Mouse (Mus musculus): ENCODE measurements around the gene Nt5c2. TPM values are rescaled to one million over a fixed set of nuclear protein-coding genes. Genes with fewer than 3 reads are reported as not detected.

Gene Nt5c2
- polyA plus RNA-seq, 1 experiment from 2014 or later: 47.4 TPM

DNA sequence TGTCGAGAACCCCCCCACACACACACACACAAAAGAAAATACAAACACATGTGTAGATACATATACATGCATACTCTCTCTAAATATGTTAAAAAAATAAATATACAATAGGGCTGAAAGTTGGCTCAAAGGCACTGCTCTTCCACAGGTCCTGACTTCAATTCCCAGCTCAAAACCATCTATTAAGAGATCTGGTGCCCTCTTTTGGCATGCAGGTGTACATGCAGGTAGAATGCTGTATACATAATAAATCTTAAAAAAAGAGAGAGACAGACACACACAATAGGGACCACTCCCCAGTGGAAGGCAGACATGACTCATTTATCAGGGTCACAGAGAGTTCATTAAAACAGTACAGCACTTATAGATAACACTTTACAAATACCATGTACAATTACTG lies 31.4 kb upstream of the Nt5c2 start:
- Histone ChIP-seq H3K36me3 (ENCODE audit: control insufficient read depth, insufficient read depth) (no peaks in the 10 kb centered on the region), H3K27ac (ENCODE audit: low read length) (no peak overlapping the region), H3K9me3 (replicated peaks; ENCODE audit: control insufficient read depth, low read length) (no peaks in the 10 kb centered on the region), H3K9ac (ENCODE audit: low read depth, low read length) (no peak overlapping the region), H3K4me1 (ENCODE audit: control insufficient read depth, low read depth, low read length) (peaks cover 15% of the 10 kb centered on the region), H3K4me2 (ENCODE audit: low read depth, low read length) (no peak overlapping the region), H3K27me3 (ENCODE audit: control insufficient read depth, insufficient read depth, low read depth, low read length) (no peaks in the 10 kb centered on the region), H3K4me3 (ENCODE audit: low read depth, low read length) (no peak overlapping the region)
- WGBS (ENCODE audit: insufficient replicate concordance): 59% methylated on average over 1 of the region's 1 CpGs
- ATAC-seq (ENCODE audit: low read depth): no peak

DNA sequence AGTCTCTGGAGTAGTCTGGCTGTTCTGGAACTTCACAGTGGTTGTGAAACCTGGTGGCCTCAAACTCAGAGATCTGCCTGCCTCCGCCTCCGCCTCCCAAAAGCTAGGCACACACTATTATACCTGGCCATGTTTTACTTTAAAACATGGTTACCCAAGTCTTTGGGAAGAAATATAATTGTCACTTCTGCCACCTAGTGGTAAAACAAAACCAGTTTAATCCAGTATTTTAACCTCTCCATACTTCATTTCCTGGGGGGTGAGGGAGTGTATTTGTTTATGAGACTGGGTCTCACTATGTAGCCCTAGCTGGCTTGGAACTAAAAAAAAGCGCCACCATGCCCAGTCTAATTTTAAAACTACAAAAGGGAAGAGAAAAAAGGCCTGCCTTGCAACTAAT lies 28.7 kb upstream of the Nt5c2 start:
- Histone ChIP-seq H3K36me3 (ENCODE audit: control insufficient read depth, insufficient read depth) (peaks cover 2% of the 10 kb centered on the region), H3K9ac (ENCODE audit: low read depth, low read length) (no peak overlapping the region), H3K4me2 (ENCODE audit: low read depth, low read length) (no peak overlapping the region), H3K4me3 (ENCODE audit: low read depth, low read length) (no peak overlapping the region), H3K9me3 (replicated peaks; ENCODE audit: control insufficient read depth, low read length) (no peaks in the 10 kb centered on the region), H3K27ac (ENCODE audit: low read length) (no peak overlapping the region), H3K27me3 (ENCODE audit: control insufficient read depth, insufficient read depth, low read depth, low read length) (no peaks in the 10 kb centered on the region), H3K4me1 (ENCODE audit: control insufficient read depth, low read depth, low read length) (no peaks in the 10 kb centered on the region)
- 64% methylated on average over 3 of the region's 3 CpGs for WGBS (ENCODE audit: insufficient replicate concordance)
- no peak for ATAC-seq (ENCODE audit: low read depth)

DNA sequence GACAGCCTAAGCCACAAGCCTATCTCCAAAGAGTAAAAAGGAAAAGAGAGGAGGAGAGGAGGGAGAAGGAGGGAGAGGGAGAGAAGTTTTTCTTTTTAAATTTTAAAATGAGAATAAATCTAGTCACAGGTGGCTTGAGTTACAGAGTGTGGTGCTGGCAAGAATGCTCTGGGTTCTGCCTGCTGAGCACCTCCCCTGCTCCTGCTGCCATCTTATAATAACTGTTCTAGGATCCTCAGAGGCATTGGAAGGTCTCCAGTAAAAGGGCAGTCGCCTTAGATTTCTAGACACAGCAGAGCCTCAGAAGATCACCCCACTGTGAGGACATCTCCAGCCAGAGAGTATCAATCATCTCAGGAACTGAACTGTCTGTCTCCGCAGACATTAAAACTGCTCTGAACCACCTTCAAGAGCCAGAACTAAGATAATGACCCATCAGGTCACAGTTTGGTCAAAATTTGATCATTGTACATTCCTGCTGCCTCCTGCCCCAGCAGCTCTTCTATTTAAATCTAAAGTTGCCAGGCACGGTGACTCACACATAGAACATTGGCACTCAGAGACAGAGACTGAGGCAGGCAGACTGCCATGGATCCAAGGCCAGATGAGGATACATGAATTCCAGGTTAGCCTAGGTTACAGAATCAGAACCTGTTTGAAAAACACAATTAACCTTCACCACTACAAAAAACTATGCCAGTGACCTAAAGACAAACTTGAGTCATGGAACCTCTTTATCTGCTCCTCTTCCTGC lies 25.9 kb upstream of the Nt5c2 start:
- Histone ChIP-seq H3K4me3 (ENCODE audit: low read depth, low read length) (no peak overlapping the region), H3K9ac (ENCODE audit: low read depth, low read length) (no peak overlapping the region), H3K27me3 (ENCODE audit: control insufficient read depth, insufficient read depth, low read depth, low read length) (no peaks in the 10 kb centered on the region), H3K9me3 (replicated peaks; ENCODE audit: control insufficient read depth, low read length) (no peaks in the 10 kb centered on the region), H3K27ac (ENCODE audit: low read length) (no peak overlapping the region), H3K4me1 (ENCODE audit: control insufficient read depth, low read depth, low read length) (no peaks in the 10 kb centered on the region), H3K4me2 (ENCODE audit: low read depth, low read length) (no peak overlapping the region), H3K36me3 (ENCODE audit: control insufficient read depth, insufficient read depth) (peaks cover 2% of the 10 kb centered on the region)
- no peak for ATAC-seq (ENCODE audit: low read depth)
- WGBS (ENCODE audit: insufficient replicate concordance): 72% methylated on average over 3 of the region's 3 CpGs

DNA sequence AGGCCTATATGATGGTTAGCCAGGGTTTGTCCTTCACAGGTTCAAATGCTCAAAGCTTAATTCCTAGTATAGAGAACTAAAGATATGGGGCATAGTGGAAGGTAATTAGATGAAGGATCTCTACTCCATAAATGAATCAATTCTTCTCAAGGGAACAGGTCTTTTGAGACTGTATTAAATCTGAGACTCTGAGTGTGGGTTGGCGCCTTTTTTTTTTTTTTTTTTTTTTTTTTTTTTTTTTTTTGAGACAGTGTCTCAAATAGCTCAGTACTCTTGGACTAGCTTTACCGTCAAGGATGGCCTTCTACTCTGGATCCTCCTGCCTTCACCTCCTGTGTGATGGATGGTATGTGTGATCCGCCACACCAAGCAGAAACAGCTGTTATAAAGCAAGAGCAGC lies 21.6 kb upstream of the Nt5c2 start:
- ATAC-seq (ENCODE audit: low read depth): no peak
- no peak overlapping the region for H3K4me2 ChIP-seq (ENCODE audit: low read depth, low read length)
- no peaks in the 10 kb centered on the region for H3K4me1 ChIP-seq (ENCODE audit: control insufficient read depth, low read depth, low read length)
- peaks cover 6% of the 10 kb centered on the region for H3K36me3 ChIP-seq (ENCODE audit: control insufficient read depth, insufficient read depth)
- WGBS (ENCODE audit: insufficient replicate concordance): 70% methylated on average over 3 of the region's 3 CpGs
- no peak overlapping the region for H3K9ac ChIP-seq (ENCODE audit: low read depth, low read length)
- no peak overlapping the region for H3K4me3 ChIP-seq (ENCODE audit: low read depth, low read length)
- no peak overlapping the region for H3K27ac ChIP-seq (ENCODE audit: low read length)
- no peaks in the 10 kb centered on the region for H3K9me3 ChIP-seq (replicated peaks; ENCODE audit: control insufficient read depth, low read length)
- no peaks in the 10 kb centered on the region for H3K27me3 ChIP-seq (ENCODE audit: control insufficient read depth, insufficient read depth, low read depth, low read length)

DNA sequence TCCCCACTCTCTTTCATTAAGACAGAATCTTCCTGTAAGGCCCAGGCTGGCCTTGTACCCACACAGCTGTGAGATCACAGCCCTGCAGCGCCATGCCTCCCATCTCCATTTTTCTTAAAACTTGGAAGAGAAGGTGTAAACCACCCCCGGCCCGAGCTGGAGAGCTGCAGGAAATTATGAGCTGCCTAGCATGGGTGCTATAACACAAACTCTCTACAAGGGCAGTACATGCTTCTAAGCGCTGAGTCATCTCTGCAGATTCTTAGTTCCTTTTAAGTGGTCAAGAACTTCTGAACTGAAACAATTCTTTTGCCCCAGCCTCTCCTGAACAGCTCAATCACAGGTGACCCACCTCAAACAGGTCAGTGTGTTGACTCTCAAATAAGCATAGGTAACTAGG lies 20.0 kb upstream of the Nt5c2 start:
- Histone ChIP-seq H3K4me2 (ENCODE audit: low read depth, low read length) (no peak overlapping the region), H3K36me3 (ENCODE audit: control insufficient read depth, insufficient read depth) (peaks cover 6% of the 10 kb centered on the region), H3K27me3 (ENCODE audit: control insufficient read depth, insufficient read depth, low read depth, low read length) (no peaks in the 10 kb centered on the region), H3K4me1 (ENCODE audit: control insufficient read depth, low read depth, low read length) (no peaks in the 10 kb centered on the region), H3K9me3 (replicated peaks; ENCODE audit: control insufficient read depth, low read length) (no peaks in the 10 kb centered on the region), H3K9ac (ENCODE audit: low read depth, low read length) (no peak overlapping the region), H3K27ac (ENCODE audit: low read length) (no peak overlapping the region), H3K4me3 (ENCODE audit: low read depth, low read length) (no peak overlapping the region)
- 66% methylated on average over 4 of the region's 4 CpGs for WGBS (ENCODE audit: insufficient replicate concordance)
- ATAC-seq (ENCODE audit: low read depth): no peak

DNA sequence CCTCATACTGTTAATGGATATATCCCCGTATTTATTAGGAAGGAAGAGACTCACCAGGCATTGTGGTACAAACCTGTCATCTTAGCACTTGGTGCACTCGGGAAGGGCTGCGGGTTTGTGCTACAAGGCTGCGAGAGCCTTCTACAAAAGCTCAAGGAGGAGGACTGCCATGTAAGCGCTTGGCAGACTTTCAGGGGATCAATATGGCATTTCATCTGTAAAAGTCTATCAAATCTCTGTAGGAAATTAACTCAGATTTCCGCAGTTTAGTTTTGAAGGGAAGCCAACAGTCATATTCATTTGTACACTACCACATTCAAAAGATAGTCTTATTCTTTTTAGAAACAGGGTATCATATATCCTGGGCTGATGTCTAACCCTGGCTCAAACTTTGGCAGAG lies 16.8 kb upstream of the Nt5c2 start:
- H3K4me1 ChIP-seq (ENCODE audit: control insufficient read depth, low read depth, low read length): no peaks in the 10 kb centered on the region
- WGBS (ENCODE audit: insufficient replicate concordance): 77% methylated on average over 6 of the region's 6 CpGs
- H3K4me2 ChIP-seq (ENCODE audit: low read depth, low read length): no peak overlapping the region
- H3K36me3 ChIP-seq (ENCODE audit: control insufficient read depth, insufficient read depth): peaks cover 4% of the 10 kb centered on the region; the same call in 1 of the 2 replicates
- no peak for ATAC-seq (ENCODE audit: low read depth)
- no peaks in the 10 kb centered on the region for H3K9me3 ChIP-seq (replicated peaks; ENCODE audit: control insufficient read depth, low read length)
- no peaks in the 10 kb centered on the region for H3K27me3 ChIP-seq (ENCODE audit: control insufficient read depth, insufficient read depth, low read depth, low read length)
- no peak overlapping the region for H3K4me3 ChIP-seq (ENCODE audit: low read depth, low read length)
- H3K27ac ChIP-seq (ENCODE audit: low read length): no peak overlapping the region
- H3K9ac ChIP-seq (ENCODE audit: low read depth, low read length): no peak overlapping the region

DNA sequence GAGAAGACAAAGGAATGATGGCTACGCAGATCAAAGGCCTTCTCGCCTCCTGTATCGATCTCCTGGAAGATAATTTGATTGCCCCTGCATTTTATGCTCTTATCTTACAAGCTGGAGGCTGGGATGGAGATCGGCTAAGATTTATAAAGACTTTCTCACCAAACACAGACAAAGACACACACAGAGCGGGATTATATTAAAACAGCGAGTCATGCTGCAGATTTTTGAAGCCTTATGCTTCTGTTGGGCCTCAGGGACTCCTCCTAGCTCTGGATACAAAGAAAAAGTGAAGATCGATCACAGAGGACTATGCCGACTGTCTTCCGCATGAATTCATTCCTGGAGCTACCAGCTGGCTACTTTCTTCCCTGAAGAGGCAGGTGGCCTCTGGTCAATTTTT lies 14.8 kb upstream of the Nt5c2 start:
- Histone ChIP-seq H3K9ac (ENCODE audit: low read depth, low read length) (no peak overlapping the region), H3K36me3 (ENCODE audit: control insufficient read depth, insufficient read depth) (peaks cover 4% of the 10 kb centered on the region; the same call in 1 of the 2 replicates), H3K27me3 (ENCODE audit: control insufficient read depth, insufficient read depth, low read depth, low read length) (no peaks in the 10 kb centered on the region), H3K4me1 (ENCODE audit: control insufficient read depth, low read depth, low read length) (no peaks in the 10 kb centered on the region), H3K27ac (ENCODE audit: low read length) (no peak overlapping the region), H3K4me3 (ENCODE audit: low read depth, low read length) (no peak overlapping the region), H3K9me3 (replicated peaks; ENCODE audit: control insufficient read depth, low read length) (no peaks in the 10 kb centered on the region), H3K4me2 (ENCODE audit: low read depth, low read length) (no peak overlapping the region)
- 75% methylated on average over 9 of the region's 9 CpGs for WGBS (ENCODE audit: insufficient replicate concordance)
- no peak for ATAC-seq (ENCODE audit: low read depth)

DNA sequence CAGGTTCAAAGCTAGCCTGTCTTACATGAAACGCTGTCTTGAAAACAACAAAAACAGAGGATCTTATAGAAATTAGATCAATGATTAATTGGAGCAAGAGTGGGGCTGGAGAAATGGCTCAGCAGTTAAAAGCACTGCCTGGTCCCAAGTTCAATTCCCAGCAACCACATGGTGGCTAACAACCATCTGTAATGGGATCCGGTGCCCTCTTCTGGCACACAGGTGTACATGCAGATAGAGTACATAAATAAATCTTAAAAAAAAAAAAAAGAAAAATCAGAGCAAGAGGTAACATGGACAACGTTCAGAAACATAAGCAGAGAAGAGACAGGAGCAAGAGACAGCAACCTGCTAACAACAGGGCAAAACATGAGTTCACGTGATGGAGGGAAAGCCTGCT lies 11.6 kb upstream of the Nt5c2 start:
- Histone ChIP-seq H3K27ac (ENCODE audit: low read length) (no peak overlapping the region), H3K36me3 (ENCODE audit: control insufficient read depth, insufficient read depth) (no peaks in the 10 kb centered on the region), H3K9me3 (replicated peaks; ENCODE audit: control insufficient read depth, low read length) (no peaks in the 10 kb centered on the region), H3K4me2 (ENCODE audit: low read depth, low read length) (no peak overlapping the region), H3K9ac (ENCODE audit: low read depth, low read length) (no peak overlapping the region), H3K4me3 (ENCODE audit: low read depth, low read length) (no peak overlapping the region), H3K4me1 (ENCODE audit: control insufficient read depth, low read depth, low read length) (no peaks in the 10 kb centered on the region), H3K27me3 (ENCODE audit: control insufficient read depth, insufficient read depth, low read depth, low read length) (no peaks in the 10 kb centered on the region; the same call in 1 of the 2 replicates)
- no peak for ATAC-seq (ENCODE audit: low read depth)
- 69% methylated on average over 4 of the region's 4 CpGs for WGBS (ENCODE audit: insufficient replicate concordance)

DNA sequence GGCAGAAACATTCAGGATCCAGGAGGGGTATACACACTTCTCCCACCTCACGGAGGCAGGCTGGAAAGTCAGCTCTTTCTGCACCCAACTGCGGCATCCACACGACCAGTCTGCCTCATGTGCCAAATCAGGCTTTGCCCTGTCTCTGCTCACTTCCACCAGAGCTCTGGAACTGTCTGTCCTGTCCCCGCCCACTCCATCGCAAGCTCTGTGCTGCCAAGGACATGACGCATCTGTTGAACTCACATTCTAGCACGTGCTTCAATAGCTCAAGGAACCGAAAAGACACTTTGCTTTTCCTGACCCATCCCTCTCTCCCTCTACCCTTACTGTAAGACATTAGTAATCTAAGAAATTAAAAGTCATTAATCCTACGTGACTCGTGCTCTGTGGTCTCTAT lies 10.0 kb upstream of the Nt5c2 start:
- no peaks in the 10 kb centered on the region; the same call in 1 of the 2 replicates for H3K27me3 ChIP-seq (ENCODE audit: control insufficient read depth, insufficient read depth, low read depth, low read length)
- ATAC-seq (ENCODE audit: low read depth): no peak
- H3K4me2 ChIP-seq (ENCODE audit: low read depth, low read length): no peak overlapping the region
- H3K9me3 ChIP-seq (replicated peaks; ENCODE audit: control insufficient read depth, low read length): no peaks in the 10 kb centered on the region
- H3K9ac ChIP-seq (ENCODE audit: low read depth, low read length): no peak overlapping the region
- no peaks in the 10 kb centered on the region for H3K36me3 ChIP-seq (ENCODE audit: control insufficient read depth, insufficient read depth)
- WGBS (ENCODE audit: insufficient replicate concordance): 62% methylated on average over 10 of the region's 10 CpGs
- no peak overlapping the region for H3K4me3 ChIP-seq (ENCODE audit: low read depth, low read length)
- no peak overlapping the region for H3K27ac ChIP-seq (ENCODE audit: low read length)
- no peaks in the 10 kb centered on the region for H3K4me1 ChIP-seq (ENCODE audit: control insufficient read depth, low read depth, low read length)
